Mouse (Mus musculus) neural tube, embryonic 12.5 days (tissue): ENCODE measurements around the gene Cpsf3. TPM values are rescaled to one million over a fixed set of nuclear protein-coding genes. Genes with fewer than 3 reads are reported as not detected.

Experiments used
- ATAC-seq: fragments of 200-750 bp; cut with Nextera tagmentation; 2 replicates; pipeline ENCODE4 v1.8.0; 2017; ENCODE audit warnings: low read depth, mild to moderate bottlenecking, moderate TSS enrichment, moderate library complexity; ENCODE audit not compliant: low FRiP score
- H3K27ac ChIP-seq: fragments of 300-500 bp; sonication (generic); 2 replicates; pipeline ENCODE4 v1.5.1; 2016
- H3K27me3 ChIP-seq: fragments of 300-500 bp; sonication (generic); replicated peaks from 2 replicates; pipeline ENCODE4 v1.6.1; 2016; ENCODE audit warnings: mild to moderate bottlenecking
- H3K36me3 ChIP-seq: fragments of 300-500 bp; sonication (generic); 2 replicates; pipeline ENCODE4 v1.6.1; 2016; ENCODE audit warnings: mild to moderate bottlenecking
- H3K4me1 ChIP-seq: fragments of 300-500 bp; sonication (generic); 2 replicates; pipeline ENCODE4 v1.6.1; 2016
- H3K4me2 ChIP-seq: fragments of 300-500 bp; sonication (generic); replicated peaks from 2 replicates; pipeline ENCODE4 v1.6.1; 2016; ENCODE audit warnings: mild to moderate bottlenecking
- H3K4me3 ChIP-seq: fragments of 300-500 bp; sonication (generic); 2 replicates; pipeline ENCODE4 v1.5.1; 2016
- H3K9ac ChIP-seq: fragments of 300-500 bp; sonication (generic); 2 replicates; pipeline ENCODE4 v1.6.1; 2016; ENCODE audit warnings: mild to moderate bottlenecking
- H3K9me3 ChIP-seq: fragments of 300-500 bp; sonication (generic); 2 replicates; pipeline ENCODE4 v1.6.1; 2016; ENCODE audit warnings: mild to moderate bottlenecking
- WGBS: fragments of 180-500 bp; shearing (Covaris S2); methylation state at CpG from one replicate; pipeline ENCODE4 v1.1.7; 2016; 5-methylcytosine and 5-hydroxymethylcytosine counted together
- polyA plus RNA-seq: library from polyadenylated mRNA; unstranded; fragments of >200 nt; fragmentation: Nextera tagmentation; extraction: Ambion mirVana; gene quantifications from 2 replicates; pipeline ENCODE4 v1.2.1, GENCODE M21; 2016

The Cpsf3 gene
- polyA plus RNA-seq, 1 experiment from 2014 or later = 112 TPM

DNA sequence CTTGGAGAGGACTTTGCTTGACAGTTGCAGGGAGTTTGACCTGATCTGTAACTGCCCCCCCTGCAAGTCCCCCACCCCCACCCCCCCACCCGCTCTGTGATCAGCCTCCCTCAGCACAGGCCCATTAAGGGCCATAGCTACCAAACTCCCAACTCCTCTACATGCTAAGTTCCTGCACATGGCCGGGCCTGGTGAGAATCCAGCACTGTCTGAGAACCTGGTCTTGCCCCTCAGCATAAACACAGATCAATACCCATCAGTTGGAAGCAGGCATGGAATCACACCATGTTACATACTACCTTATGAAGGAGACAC, 18.4 kb upstream of the Cpsf3 start:
- H3K27me3 ChIP-seq = no peaks in the 10 kb centered on the region
- no peak overlapping the region for H3K4me2 ChIP-seq
- H3K36me3 ChIP-seq = peaks cover 76% of the 10 kb centered on the region
- H3K4me3 ChIP-seq = no peak overlapping the region
- H3K9ac ChIP-seq = no peak overlapping the region
- no peaks in the 10 kb centered on the region for H3K4me1 ChIP-seq
- no peak overlapping the region for H3K27ac ChIP-seq
- H3K9me3 ChIP-seq = no peaks in the 10 kb centered on the region
- 84% methylated on average over 2 of the region's 2 CpGs for WGBS
- peak; percentile 10; the same call in 1 of the 2 replicates for ATAC-seq

DNA sequence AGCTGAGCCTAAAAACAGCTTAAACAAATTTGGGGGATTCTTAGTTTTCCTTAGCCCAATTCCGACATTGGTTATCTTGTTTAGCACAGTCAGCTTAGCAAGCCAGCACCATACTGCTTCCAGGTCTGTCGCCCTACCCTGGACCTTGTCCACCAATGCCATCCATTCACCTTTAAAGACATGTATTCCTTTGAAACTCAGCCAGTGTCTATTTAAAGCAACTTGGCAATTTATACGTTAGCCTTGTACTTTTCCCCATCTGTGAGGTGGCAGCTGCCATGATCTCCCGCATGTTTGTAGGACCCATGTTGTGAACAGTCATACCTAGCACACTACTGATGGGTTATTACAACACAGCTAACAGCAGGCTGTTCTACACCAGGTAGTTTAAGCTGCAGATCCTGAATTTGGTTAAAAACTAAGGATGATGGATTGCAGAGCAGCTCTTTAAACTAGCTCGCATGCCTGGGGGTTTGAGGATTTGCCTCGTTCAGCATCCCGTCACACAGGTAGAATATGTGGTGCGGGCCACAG, 17.0 kb upstream of the Cpsf3 start:
- H3K4me3 ChIP-seq = no peak overlapping the region
- H3K4me2 ChIP-seq = no peak overlapping the region
- no peaks in the 10 kb centered on the region for H3K27me3 ChIP-seq
- H3K9me3 ChIP-seq = no peaks in the 10 kb centered on the region
- 93% methylated on average over 8 of the region's 8 CpGs for WGBS
- no peak overlapping the region for H3K27ac ChIP-seq
- H3K36me3 ChIP-seq = peaks cover 69% of the 10 kb centered on the region
- ATAC-seq = no peak
- no peaks in the 10 kb centered on the region for H3K4me1 ChIP-seq
- H3K9ac ChIP-seq = no peak overlapping the region

DNA sequence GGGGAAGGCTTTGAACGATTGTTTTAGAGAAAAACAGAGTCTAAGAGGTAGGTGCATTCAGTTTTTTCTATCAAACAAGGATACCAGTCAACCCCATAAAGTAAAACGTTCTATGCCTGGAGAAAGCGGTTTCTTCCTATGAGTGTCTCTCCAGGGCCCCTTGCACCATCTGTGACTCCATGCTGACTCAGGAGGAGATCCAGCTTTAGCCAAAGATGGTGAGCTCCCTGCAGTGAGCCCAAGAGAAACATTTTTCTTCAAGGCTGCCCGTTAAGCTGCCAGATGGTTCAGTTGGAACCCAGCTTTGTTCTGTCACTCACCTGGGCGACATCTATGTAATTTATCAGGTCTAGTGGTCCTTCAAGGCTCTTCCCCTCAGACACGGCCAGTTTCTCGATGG, 10.7 kb upstream of the Cpsf3 start:
- H3K9me3 ChIP-seq = no peaks in the 10 kb centered on the region
- no peaks in the 10 kb centered on the region for H3K27me3 ChIP-seq
- no peak overlapping the region for H3K4me3 ChIP-seq
- no peak overlapping the region for H3K27ac ChIP-seq
- WGBS = 74% methylated on average over 7 of the region's 7 CpGs
- H3K4me1 ChIP-seq = no peaks in the 10 kb centered on the region
- no peak overlapping the region for H3K9ac ChIP-seq
- peaks cover 31% of the 10 kb centered on the region for H3K36me3 ChIP-seq
- no peak for ATAC-seq
- no peak overlapping the region for H3K4me2 ChIP-seq

- H3K9me3 ChIP-seq = no peaks in the 10 kb centered on the region
- H3K4me3 ChIP-seq = no peak overlapping the region
- no peak overlapping the region for H3K9ac ChIP-seq
- no peaks in the 10 kb centered on the region for H3K4me1 ChIP-seq
- no peaks in the 10 kb centered on the region for H3K27me3 ChIP-seq
- 0 out of 2 replicates have a peak, but pooled peaks cover 7% of the 10 kb centered on the region for H3K36me3 ChIP-seq
- no peak for ATAC-seq
- no peak overlapping the region for H3K27ac ChIP-seq
- 87% methylated on average over 1 of the region's 1 CpGs for WGBS
- no peak overlapping the region for H3K4me2 ChIP-seq
These were observed 7.8 kb upstream of the Cpsf3 start for GRCm38 (mm10) chr12:21277352-21277864.

DNA sequence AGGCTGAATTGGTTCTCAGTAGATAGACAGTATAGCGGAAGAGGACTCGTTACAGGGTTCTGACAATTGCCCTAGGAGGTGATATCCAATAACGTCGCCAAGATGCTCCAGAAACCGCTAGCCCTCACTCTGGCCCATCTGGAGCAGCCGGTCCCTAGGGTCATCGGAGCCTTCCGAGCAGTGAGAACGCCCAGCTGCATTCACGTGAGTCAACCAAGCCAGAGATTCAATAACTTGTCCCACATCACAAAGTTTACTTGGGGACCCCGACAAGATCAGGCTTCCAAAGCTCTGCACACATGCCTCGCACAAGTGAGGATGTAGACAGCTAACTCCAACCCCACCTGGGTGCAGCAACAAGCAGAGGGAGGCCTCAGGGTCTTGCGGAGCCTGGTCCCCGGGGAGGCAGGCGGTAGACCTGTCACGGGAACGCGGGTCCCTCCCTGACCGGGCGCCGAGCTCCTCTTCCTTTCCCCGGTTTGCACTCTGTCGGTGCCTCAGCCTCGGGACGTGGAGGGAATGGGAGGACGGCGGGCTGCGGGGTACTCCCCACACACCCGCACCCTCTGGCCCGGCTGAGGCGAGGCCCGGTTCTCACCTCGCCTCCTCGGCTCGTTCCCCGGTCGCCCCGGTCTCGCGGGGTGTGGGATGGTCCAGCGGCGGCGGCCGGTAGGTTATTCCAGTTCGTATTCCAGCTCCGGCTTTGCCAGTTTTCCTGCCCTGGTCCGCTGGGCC, 484 bp downstream of the Cpsf3 start:
- no peaks in the 10 kb centered on the region for H3K9me3 ChIP-seq
- WGBS = under 1% methylated on average over 47 of the region's 47 CpGs
- peak overlapping the region; percentile 37; the same call in 1 of the 2 replicates for H3K27ac ChIP-seq
- H3K27me3 ChIP-seq = no peaks in the 10 kb centered on the region
- H3K4me1 ChIP-seq = peaks cover 15% of the 10 kb centered on the region; the same call in 1 of the 2 replicates
- peaks cover 8% of the 10 kb centered on the region for H3K36me3 ChIP-seq
- peak overlapping the region; percentile 79 for H3K9ac ChIP-seq
- peak overlapping the region; percentile 78 for H3K4me3 ChIP-seq
- ATAC-seq = peak; percentile 82
- peak overlapping the region; percentile 80 for H3K4me2 ChIP-seq

DNA sequence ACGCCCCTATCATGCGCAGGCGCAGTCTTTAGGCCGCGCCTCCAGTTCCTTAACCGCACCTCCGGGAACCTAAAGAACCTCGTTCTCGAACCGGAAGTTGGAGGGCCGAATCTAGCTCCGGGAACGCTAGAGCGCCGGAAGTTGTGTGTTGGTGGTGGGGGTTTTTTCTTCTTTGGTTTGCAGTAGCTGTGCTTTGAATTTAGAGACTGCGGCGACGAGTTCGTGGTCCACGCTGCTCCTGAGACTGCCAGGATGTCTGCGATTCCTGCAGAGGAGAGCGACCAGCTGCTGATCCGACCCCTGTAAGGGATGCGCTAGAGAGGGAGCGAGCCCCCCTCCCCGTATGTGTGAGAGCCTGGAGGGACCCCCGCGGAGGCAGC, 1.0 kb downstream of the Cpsf3 start, which contains the start of gene Itgb1bp1:
Gene Itgb1bp1 (minus strand): TSS at position 42 of the 380 bp plus-strand sequence.
- peak; percentile 97 for ATAC-seq

DNA sequence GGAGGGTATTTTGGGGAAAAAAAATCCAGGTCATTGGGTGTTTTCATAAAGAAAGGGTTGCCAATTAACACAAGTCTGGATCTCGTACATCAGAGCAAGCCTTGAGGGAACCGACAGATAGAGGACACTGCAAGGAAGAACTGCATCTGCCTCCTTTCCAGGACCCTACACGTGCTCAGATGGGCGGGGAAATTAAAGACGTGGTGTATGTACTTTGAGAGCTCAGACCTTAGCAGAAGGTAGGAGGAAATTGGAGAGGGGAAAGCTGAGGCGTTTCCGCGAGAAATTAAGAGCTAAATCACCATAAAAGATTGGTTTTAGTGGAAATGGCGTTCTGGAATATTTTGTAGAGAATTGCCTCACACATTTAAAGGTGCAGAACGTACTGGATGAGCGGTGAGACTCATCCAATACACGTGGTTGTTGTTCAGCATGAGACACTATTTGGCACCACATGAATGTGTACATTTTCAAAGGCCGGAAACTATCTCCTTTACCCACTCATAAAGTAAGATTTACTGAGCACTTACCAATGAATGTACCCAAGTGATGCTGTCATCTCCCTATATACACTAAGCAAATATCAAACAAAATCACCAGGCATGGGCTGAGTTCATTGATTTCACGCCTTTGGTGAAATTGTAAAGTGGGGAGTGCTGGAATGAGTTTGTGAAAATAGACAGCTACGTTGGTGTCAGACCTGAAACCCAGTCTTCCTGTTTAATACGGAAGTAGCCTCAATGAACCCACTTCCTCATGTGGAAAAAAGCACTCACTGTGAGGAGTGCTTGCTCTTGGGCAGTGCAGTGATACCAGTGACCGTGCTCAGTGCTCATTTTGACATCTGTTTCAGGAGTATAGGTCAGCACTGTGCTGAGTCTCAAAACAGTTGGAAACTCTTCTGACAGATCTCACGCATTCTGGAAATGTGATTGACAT, 1.8 kb downstream of the Cpsf3 start:
- Histone ChIP-seq H3K27ac (peak overlapping the region; percentile 70; the same call in 1 of the 2 replicates), H3K27me3 (no peaks in the 10 kb centered on the region), H3K4me2 (peak overlapping the region; percentile 80), H3K36me3 (peaks cover 18% of the 10 kb centered on the region), H3K9ac (peak overlapping the region; percentile 74), H3K4me3 (peak overlapping the region; percentile 78), H3K4me1 (peaks cover 15% of the 10 kb centered on the region; the same call in 1 of the 2 replicates), H3K9me3 (no peaks in the 10 kb centered on the region)
- peak; percentile 44; the same call in 1 of the 2 replicates for ATAC-seq
- 37% methylated on average over 18 of the region's 18 CpGs for WGBS

More for the DNA sequence above, 1.0 kb downstream of the Cpsf3 start, which contains the start of gene Itgb1bp1:
- no peaks in the 10 kb centered on the region for H3K9me3 ChIP-seq
- H3K4me1 ChIP-seq = peaks cover 15% of the 10 kb centered on the region; the same call in 1 of the 2 replicates
- no peaks in the 10 kb centered on the region for H3K27me3 ChIP-seq
- H3K27ac ChIP-seq = peak within 1 kb of the TSS; percentile 70
- H3K4me2 ChIP-seq = peak within 1 kb of the TSS; percentile 80
- peaks cover 12% of the 10 kb centered on the region for H3K36me3 ChIP-seq
- H3K9ac ChIP-seq = peak within 1 kb of the TSS; percentile 79
- peak within 1 kb of the TSS; percentile 78 for H3K4me3 ChIP-seq
- under 1% methylated on average over 28 of the region's 28 CpGs for WGBS

- no peaks in the 10 kb centered on the region for H3K27me3 ChIP-seq
- peaks cover 15% of the 10 kb centered on the region; the same call in 1 of the 2 replicates for H3K4me1 ChIP-seq
- peaks cover 37% of the 10 kb centered on the region for H3K36me3 ChIP-seq
- H3K4me3 ChIP-seq = no peak overlapping the region
- H3K9me3 ChIP-seq = no peaks in the 10 kb centered on the region
- no peak overlapping the region for H3K9ac ChIP-seq
- H3K27ac ChIP-seq = no peak overlapping the region
- H3K4me2 ChIP-seq = no peak overlapping the region
- WGBS = 96% methylated on average over 3 of the region's 3 CpGs
- no peak for ATAC-seq
These were observed 3.7 kb downstream of the Cpsf3 start for GRCm38 (mm10) chr12:21288716-21289395.

GRCm38 (mm10) chr12:21289651-21290050, 4.5 kb downstream of the Cpsf3 start:
- Histone ChIP-seq H3K27me3 (no peaks in the 10 kb centered on the region), H3K27ac (no peak overlapping the region), H3K9ac (no peak overlapping the region), H3K4me1 (peaks cover 15% of the 10 kb centered on the region; the same call in 1 of the 2 replicates), H3K9me3 (no peaks in the 10 kb centered on the region), H3K4me3 (no peak overlapping the region), H3K4me2 (no peak overlapping the region), H3K36me3 (peaks cover 45% of the 10 kb centered on the region)
- no peak for ATAC-seq
- WGBS = 90% methylated on average over 6 of the region's 6 CpGs

GRCm38 (mm10) chr12:21298856-21299255, 13.7 kb downstream of the Cpsf3 start:
- H3K27ac ChIP-seq = no peak overlapping the region
- no peak for ATAC-seq
- 96% methylated on average over 11 of the region's 11 CpGs for WGBS
- H3K4me3 ChIP-seq = no peak overlapping the region
- no peaks in the 10 kb centered on the region for H3K4me1 ChIP-seq
- H3K9ac ChIP-seq = no peak overlapping the region
- peaks cover 81% of the 10 kb centered on the region for H3K36me3 ChIP-seq
- no peaks in the 10 kb centered on the region for H3K9me3 ChIP-seq
- no peak overlapping the region for H3K4me2 ChIP-seq
- H3K27me3 ChIP-seq = no peaks in the 10 kb centered on the region

GRCm38 (mm10) chr12:21301324-21301723, 16.1 kb downstream of the Cpsf3 start:
- H3K27ac ChIP-seq = no peak overlapping the region
- H3K9ac ChIP-seq = no peak overlapping the region
- no peaks in the 10 kb centered on the region for H3K4me1 ChIP-seq
- no peaks in the 10 kb centered on the region for H3K27me3 ChIP-seq
- H3K4me3 ChIP-seq = no peak overlapping the region
- H3K4me2 ChIP-seq = no peak overlapping the region
- peaks cover 80% of the 10 kb centered on the region for H3K36me3 ChIP-seq
- ATAC-seq = no peak
- no peaks in the 10 kb centered on the region for H3K9me3 ChIP-seq
- WGBS = 90% methylated on average over 7 of the region's 7 CpGs
